ENCODE assay signal across 13 mouse cellular contexts in genomic region chr16:93903027-93903426, GRCm38 (mm10). TPM values are rescaled to one million over a fixed set of nuclear protein-coding genes. Genes with fewer than 3 reads are reported as not detected.
DNase-seq lines count a peak whose midpoint lies in the region; ATAC-seq and TF ChIP-seq lines count a peak whose summit lies in the region.
"Had no signal": no experiment of that assay in that cellular context is flagged by ENCODE, and none has a peak within 500 bp of the region (broad histone marks: within the 10 kb centered on the region; RNA-seq: fewer than 3 reads in every experiment).

No protein-coding gene starts in this region.

- no peak overlapping the region for H3K9ac ChIP-seq in intestine, postnatal 0 days (ENCODE audit: low read depth, low read length)
- H3K9ac ChIP-seq in intestine, embryonic 16.5 days (ENCODE audit: low read depth, low read length), result no peak overlapping the region
- no peak overlapping the region for H3K9ac ChIP-seq in neural tube, embryonic 11.5 days (ENCODE audit: low read length)
- H3K9ac ChIP-seq: embryonic facial prominence, embryonic 13.5 days; heart, embryonic 15.5 days; limb, embryonic 15.5 days had no signal

- H3K36me3 ChIP-seq in intestine, postnatal 0 days (ENCODE audit: control insufficient read depth, insufficient read depth), result peaks cover 20% of the 10 kb centered on the region; the same call in 1 of the 2 replicates
- H3K36me3 ChIP-seq in intestine, embryonic 16.5 days (ENCODE audit: control insufficient read depth, insufficient read depth, low read length), result peaks cover 6% of the 10 kb centered on the region; the same call in 1 of the 2 replicates
- H3K36me3 ChIP-seq in neural tube, embryonic 11.5 days (ENCODE audit: control insufficient read depth, insufficient read depth, low read length), result peaks cover 7% of the 10 kb centered on the region

- no peaks in the 10 kb centered on the region for H3K27me3 ChIP-seq in intestine, postnatal 0 days (replicated peaks; ENCODE audit: control insufficient read depth, insufficient read depth, low read length)
- H3K27me3 ChIP-seq in intestine, embryonic 16.5 days (replicated peaks; ENCODE audit: control insufficient read depth, insufficient read depth, low read length), result no peaks in the 10 kb centered on the region
- no peaks in the 10 kb centered on the region for H3K27me3 ChIP-seq in neural tube, embryonic 11.5 days (ENCODE audit: control insufficient read depth, insufficient read depth, low read length)
- H3K27me3 ChIP-seq: embryonic facial prominence, embryonic 13.5 days; heart, embryonic 15.5 days; limb, embryonic 15.5 days; Patski had no signal

- H3K9me3 ChIP-seq in intestine, postnatal 0 days (ENCODE audit: control insufficient read depth), result no peaks in the 10 kb centered on the region
- H3K9me3 ChIP-seq in intestine, embryonic 16.5 days (ENCODE audit: control insufficient read depth, low read length), result no peaks in the 10 kb centered on the region
- H3K9me3 ChIP-seq in neural tube, embryonic 11.5 days (ENCODE audit: control insufficient read depth, low read length), result no peaks in the 10 kb centered on the region
- H3K9me3 ChIP-seq: embryonic facial prominence, embryonic 13.5 days; heart, embryonic 15.5 days; limb, embryonic 15.5 days had no signal

- no peak overlapping the region for H3K4me3 ChIP-seq in intestine, postnatal 0 days (ENCODE audit: low read depth, low read length)
- H3K4me3 ChIP-seq in intestine, embryonic 16.5 days (ENCODE audit: low read length), result no peak overlapping the region
- H3K4me3 ChIP-seq in neural tube, embryonic 11.5 days (ENCODE audit: low read depth, low read length), result no peak overlapping the region
- H3K4me3 ChIP-seq: embryonic facial prominence, embryonic 13.5 days; heart, embryonic 15.5 days; limb, embryonic 15.5 days had no signal

- peak; percentile 68 for TF ChIP-seq CTCF in intestine, postnatal 0 days (IDR thresholded peaks at IDR 0.05; ENCODE audit: low read depth)
- TF ChIP-seq CTCF in brain, embryonic 14.5 days (IDR thresholded peaks at IDR 0.05; ENCODE audit: borderline replicate concordance, extremely low read depth, insufficient read depth, insufficient read length), result peak; percentile 38; the same call in 1 of the 2 replicates

- H3K4me2 ChIP-seq in intestine, postnatal 0 days (replicated peaks; ENCODE audit: low read depth), result no peak overlapping the region
- H3K4me2 ChIP-seq in intestine, embryonic 16.5 days (ENCODE audit: low read depth, low read length), result no peak overlapping the region
- H3K4me2 ChIP-seq in neural tube, embryonic 11.5 days (ENCODE audit: low read depth), result no peak overlapping the region
- H3K4me2 ChIP-seq: embryonic facial prominence, embryonic 13.5 days; heart, embryonic 15.5 days; limb, embryonic 15.5 days had no signal

- no peak for ATAC-seq in intestine, postnatal 0 days
- no peak for ATAC-seq in intestine, embryonic 16.5 days
- no peak for ATAC-seq in neural tube, embryonic 11.5 days (ENCODE audit: insufficient read depth, low FRiP score, low TSS enrichment)
- ATAC-seq: midbrain, embryonic 16.5 days; Patski had no signal

- 81% methylated on average over 6 of the region's 6 CpGs for WGBS in intestine, postnatal 0 days
- WGBS in intestine, embryonic 16.5 days, result 75% methylated on average over 6 of the region's 6 CpGs
- 79% methylated on average over 6 of the region's 6 CpGs for WGBS in neural tube, embryonic 11.5 days

- DNase-seq in neural tube, embryonic 11.5 days (ENCODE audit: low spot score), result peak; percentile 26
- no peak for DNase-seq in neural tube, embryonic 10.5 days (ENCODE audit: extremely low spot score, low spot score)
- no peak for DNase-seq in brain, embryonic 14.5 days (ENCODE audit: low read depth)
- peak; percentile 57 for DNase-seq in thymus, postnatal 14 days
- DNase-seq in natural killer cell, adult 2 months (ENCODE audit: low spot score in 2 of 2), result no peak
- DNase-seq in lung, postnatal 10 days, result no peak

- H3K27ac ChIP-seq in intestine, postnatal 0 days (ENCODE audit: low read depth, low read length), result no peak overlapping the region
- no peak overlapping the region for H3K27ac ChIP-seq in intestine, embryonic 16.5 days (ENCODE audit: low read length)
- no peak overlapping the region for H3K27ac ChIP-seq in neural tube, embryonic 11.5 days (ENCODE audit: low read depth, low read length)
- H3K27ac ChIP-seq: embryonic facial prominence, embryonic 13.5 days; heart, embryonic 15.5 days; limb, embryonic 15.5 days had no signal

- no peak for TF ChIP-seq POLR2A in brain, embryonic 14.5 days (IDR thresholded peaks at IDR 0.05; ENCODE audit: borderline replicate concordance, extremely low read depth, insufficient read depth, insufficient read length, poor library complexity, severe bottlenecking)

- no peaks in the 10 kb centered on the region for H3K4me1 ChIP-seq in intestine, postnatal 0 days (replicated peaks; ENCODE audit: control insufficient read depth, insufficient read depth, low read length)
- H3K4me1 ChIP-seq in intestine, embryonic 16.5 days (ENCODE audit: control insufficient read depth, insufficient read depth, low read length), result peaks cover 3% of the 10 kb centered on the region; the same call in 1 of the 2 replicates
- no peaks in the 10 kb centered on the region for H3K4me1 ChIP-seq in neural tube, embryonic 11.5 days (ENCODE audit: control insufficient read depth, insufficient read depth, low read length)

RNA-seq across cellular contexts. Expression of gene Chaf1b, which starts 19.3 kb away (rescaled TPM):
- 18.6 and 19.4 TPM in 2 replicates for polyA plus RNA-seq in intestine, postnatal 0 days (2015; fragmentation: Nextera tagmentation; extraction: Ambion mirVana)
- polyA plus RNA-seq in intestine, embryonic 16.5 days (2015; fragmentation: Nextera tagmentation; extraction: Ambion mirVana), result 45.1 and 53.5 TPM in 2 replicates
- polyA plus RNA-seq in neural tube, embryonic 11.5 days (2014; fragmentation: Nextera tagmentation; extraction: Ambion mirVana), result 80.9 and 87.2 TPM in 2 replicates
- polyA plus RNA-seq in brain, embryonic 14.5 days (2012; rRNA removed), result 20.5 and 26.7 TPM in 2 replicates

Comparison
In these comparisons a context has a peak if more than half of its experiments do, and no peak if none do; other contexts are left out.
1. DNase-seq: peak in neural tube, embryonic 11.5 days (single experiment) and thymus, postnatal 14 days (single experiment); none in neural tube, embryonic 10.5 days (single experiment), brain, embryonic 14.5 days (single experiment), natural killer cell, adult 2 months (0 of 2) and lung, postnatal 10 days (single experiment).